Mouse (Mus musculus): ENCODE results near the gene Ezh1. TPM values are rescaled to one million over a fixed set of nuclear protein-coding genes. Genes with fewer than 3 reads are reported as not detected.
A peak's percentile ranks its signal among the peaks of the same experiment; 100 is the strongest.
"Not testable (repeated sequence)": the region's sequence is repeated elsewhere in the genome, so short reads cannot be mapped to it uniquely, and the experiment has no call there.

Gene Ezh1
- total RNA-seq, 2 experiments from 2014 or later = 34.8 to 36.7 TPM

GRCm38 (mm10) chr11:101171721-101172433, 54.4 kb downstream of the Ezh1 start:
- DNase-seq = peak; percentile 77 to 80
- intact Hi-C loops (cut with DNase I) = loop anchor here (5.0 kb wide), 1 partner anchor 205 kb away; no protein-coding TSS in a partner anchor

- DNase-seq = peak; percentile 89 to 92
- intact Hi-C loops (cut with DNase I) = loop anchor here (1.0 to 5.0 kb wide), 2 partner anchors 51 to 204 kb away; no protein-coding TSS in a partner anchor
Observed at GRCm38 (mm10) chr11:101170811-101171610, 55.3 kb downstream of the Ezh1 start, which contains the start of gene Plekhh3. Gene Plekhh3 (minus strand): TSS chr11:101171351.

- intact Hi-C loops (cut with DNase I) = loop anchor here (1.0 to 5.0 kb wide), 2 partner anchors 50 to 203 kb away; no protein-coding TSS in a partner anchor
- peak; percentile 68 to 78 for DNase-seq
Observed at GRCm38 (mm10) chr11:101170354-101170810, 55.9 kb downstream of the Ezh1 start, which contains the start of gene Cntnap1. Gene Cntnap1 (plus strand): TSS chr11:101170523.

- DNase-seq = no peak
- intact Hi-C loops (cut with DNase I) = loop anchor here (1.0 to 5.0 kb wide), 2 partner anchors 49 to 202 kb away; no protein-coding TSS in a partner anchor
Observed at GRCm38 (mm10) chr11:101169301-101170107, 56.8 kb downstream of the Ezh1 start.

GRCm38 (mm10) chr11:101168301-101168980, 57.8 kb downstream of the Ezh1 start:
- intact Hi-C loops (cut with DNase I) = no loop called here
- DNase-seq = peak; percentile 63 to 70

- no peak for DNase-seq
- intact Hi-C loops (cut with DNase I) = no loop called here
Observed at GRCm38 (mm10) chr11:101167963-101168300, 58.3 kb downstream of the Ezh1 start.

- intact Hi-C loops (cut with DNase I) = no loop called here
- DNase-seq = no peak
Observed at GRCm38 (mm10) chr11:101167211-101167962, 58.9 kb downstream of the Ezh1 start.

GRCm38 (mm10) chr11:101166357-101166756, 59.9 kb downstream of the Ezh1 start:
- no peak for DNase-seq
- intact Hi-C loops (cut with DNase I) = no loop called here

- DNase-seq = no peak
- intact Hi-C loops (cut with DNase I) = no loop called here
Observed at GRCm38 (mm10) chr11:101164677-101165580, 61.3 kb downstream of the Ezh1 start.

GRCm38 (mm10) chr11:101164351-101164665, 62.0 kb downstream of the Ezh1 start:
- DNase-seq = no peak
- intact Hi-C loops (cut with DNase I) = no loop called here

- DNase-seq = no peak
Observed at GRCm38 (mm10) chr11:101163476-101164350, 62.5 kb downstream of the Ezh1 start.

GRCm38 (mm10) chr11:101162772-101163171, 63.5 kb downstream of the Ezh1 start:
- intact Hi-C loops (cut with DNase I) = no loop called here
- DNase-seq = peak; percentile 69 to 77

More at GRCm38 (mm10) chr11:101163476-101164350, 62.5 kb downstream of the Ezh1 start:
- intact Hi-C loops (cut with DNase I) = no loop called here

GRCm38 (mm10) chr11:101162301-101162700, 64.0 kb downstream of the Ezh1 start:
- no peak for DNase-seq
- intact Hi-C loops (cut with DNase I) = no loop called here

- intact Hi-C loops (cut with DNase I) = no loop called here
- DNase-seq = no peak
Observed at GRCm38 (mm10) chr11:101161551-101161950, 64.7 kb downstream of the Ezh1 start.

- DNase-seq; intact Hi-C loops (cut with DNase I): not testable (repeated sequence)
Observed at GRCm38 (mm10) chr11:101160981-101161505, 65.2 kb downstream of the Ezh1 start.

- intact Hi-C loops (cut with DNase I); DNase-seq: not testable (repeated sequence)
Observed at GRCm38 (mm10) chr11:101160151-101160550, 66.1 kb downstream of the Ezh1 start.
